Mouse (Mus musculus) large intestine, adult 2 months (tissue): Measurements from ENCODE around the gene 1700001C19Rik. TPM values are rescaled to one million over a fixed set of nuclear protein-coding genes. Genes with fewer than 3 reads are reported as not detected.

Experiments
- DNase-seq: peaks from one replicate; pipeline ENCODE4 v3.0.0-alpha.2; 2012; ENCODE audit warnings: low read depth, low spot score
- WGBS: fragments of 180-500 bp; shearing (Covaris S2); methylation state at CpG from one replicate; pipeline ENCODE4 v1.1.7; 2018; 5-methylcytosine and 5-hydroxymethylcytosine counted together
- polyA plus RNA-seq: library from polyadenylated mRNA; depleted of rRNA; stranded (reverse); fragments of >200 nt; gene quantifications from 2 replicates; pipeline ENCODE4 v1.2.3, GENCODE M21; 2012; rRNA removed

1700001C19Rik gene
- polyA plus RNA-seq: 0.19 and 0.51 TPM in 2 replicates

DNA sequence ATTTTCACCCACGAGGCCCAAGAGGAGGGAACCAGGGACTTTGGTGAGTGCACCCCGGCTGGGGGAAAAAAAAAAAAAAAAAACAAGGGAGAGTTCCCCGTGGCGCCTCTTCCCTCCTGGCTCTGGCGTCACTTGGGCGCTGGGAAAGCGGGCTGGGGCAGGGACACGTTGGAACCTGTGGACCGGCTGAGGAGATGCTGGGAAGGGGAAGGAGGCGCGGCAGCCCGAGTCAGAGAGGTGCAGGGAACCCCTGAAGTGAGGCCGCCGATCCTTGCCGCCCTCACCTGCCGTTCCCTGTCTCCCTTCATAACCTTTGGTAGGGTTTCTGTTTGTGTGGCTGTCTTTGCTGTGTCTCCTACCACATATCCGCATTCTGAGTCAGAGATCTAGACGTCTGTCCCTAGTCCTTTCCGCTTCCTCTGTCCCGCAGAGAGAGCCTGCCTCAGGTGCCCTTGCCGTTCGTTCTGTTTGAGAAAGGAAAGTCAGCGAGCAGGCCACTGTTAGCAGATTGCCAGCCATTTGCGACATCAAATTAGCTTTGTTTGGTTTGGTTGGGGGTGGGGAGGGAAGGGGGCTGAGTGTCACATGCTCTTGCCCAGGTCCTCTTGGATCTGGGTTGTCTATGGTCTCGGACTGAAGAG lies at the start of gene 1700001C19Rik:
1700001C19Rik (minus strand) TSS at position 470 of the 641 bp plus-strand sequence.
- 6% methylated on average over 25 of the region's 25 CpGs for WGBS
- no peak for DNase-seq

DNA sequence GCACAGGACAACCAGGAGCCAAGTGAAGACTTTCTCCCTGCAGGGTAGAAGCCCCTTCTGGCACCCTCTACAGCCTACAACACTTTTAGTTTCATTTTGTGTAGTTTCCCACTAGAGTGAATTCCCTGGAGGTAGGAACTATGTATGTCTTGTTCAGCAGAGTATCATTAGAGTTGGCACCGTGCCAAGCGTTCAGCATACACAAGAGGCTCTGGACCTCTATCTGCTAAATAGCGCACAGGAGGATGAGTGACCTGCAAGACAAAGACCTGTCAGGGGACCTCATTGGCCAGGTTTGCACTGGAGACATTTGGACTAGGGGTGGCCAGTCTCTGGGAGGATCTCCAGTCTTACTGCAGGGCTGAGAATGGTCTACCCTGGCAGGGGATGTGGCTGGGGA lies 48.6 kb upstream of the 1700001C19Rik start:
- WGBS: 25% methylated on average over 3 of the region's 3 CpGs
- DNase-seq: no peak

DNA sequence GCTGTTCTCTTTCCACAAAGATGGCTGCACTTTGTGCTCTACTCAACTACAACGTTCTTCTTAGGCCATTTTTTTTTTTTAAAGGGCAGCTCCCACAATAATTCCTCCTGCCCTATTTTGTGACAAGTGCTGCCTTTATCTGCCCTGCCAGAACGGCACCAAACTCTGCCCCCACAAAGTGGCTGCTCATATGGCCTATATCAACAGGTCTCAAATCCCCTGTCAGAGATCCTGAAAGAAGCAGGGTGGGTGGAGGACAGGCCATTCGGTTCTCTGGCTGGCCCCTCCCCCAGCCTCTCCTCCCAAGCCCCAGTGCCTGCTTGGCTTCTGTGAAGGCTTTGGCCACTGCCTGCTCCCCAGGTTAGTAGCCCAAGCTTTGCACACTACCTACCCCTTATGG lies 47.8 kb upstream of the 1700001C19Rik start:
- no peak for DNase-seq
- 2% methylated on average over 3 of the region's 3 CpGs for WGBS

DNA sequence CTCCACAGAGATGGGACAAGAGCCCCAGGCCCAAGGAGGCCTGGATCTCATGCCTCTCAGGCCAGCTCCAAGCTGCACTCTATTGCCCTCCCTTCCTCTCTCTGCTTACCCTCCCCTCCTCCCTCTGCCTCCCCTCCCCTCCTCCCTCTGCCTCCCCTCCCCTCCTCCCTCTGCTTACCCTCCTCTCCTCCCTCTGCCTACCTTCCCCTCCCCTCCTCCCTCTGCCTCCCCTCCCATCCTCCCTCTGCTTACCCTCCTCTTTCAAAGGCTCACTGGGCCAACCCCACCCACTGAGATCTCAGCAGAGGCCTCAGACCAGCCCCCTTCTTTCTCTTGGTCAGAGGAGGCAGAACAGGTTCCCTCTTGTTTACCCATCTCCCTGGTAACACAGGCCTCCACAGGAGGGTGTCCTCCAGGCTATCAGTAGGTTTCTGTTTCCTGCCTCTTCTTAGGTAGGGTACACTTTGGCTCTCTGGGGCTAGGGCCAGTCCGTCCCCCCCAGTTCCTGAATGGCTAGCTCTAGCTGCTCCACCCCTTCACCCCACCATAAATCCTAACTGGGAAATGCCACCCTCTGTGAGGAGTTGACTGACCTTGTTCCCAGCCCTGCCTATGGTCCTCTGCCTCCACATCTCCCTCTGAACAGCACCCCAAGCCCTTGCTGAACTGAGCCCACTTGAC lies 47.2 kb upstream of the 1700001C19Rik start:
- no peak for DNase-seq
- 9% methylated on average over 1 of the region's 1 CpGs for WGBS

DNA sequence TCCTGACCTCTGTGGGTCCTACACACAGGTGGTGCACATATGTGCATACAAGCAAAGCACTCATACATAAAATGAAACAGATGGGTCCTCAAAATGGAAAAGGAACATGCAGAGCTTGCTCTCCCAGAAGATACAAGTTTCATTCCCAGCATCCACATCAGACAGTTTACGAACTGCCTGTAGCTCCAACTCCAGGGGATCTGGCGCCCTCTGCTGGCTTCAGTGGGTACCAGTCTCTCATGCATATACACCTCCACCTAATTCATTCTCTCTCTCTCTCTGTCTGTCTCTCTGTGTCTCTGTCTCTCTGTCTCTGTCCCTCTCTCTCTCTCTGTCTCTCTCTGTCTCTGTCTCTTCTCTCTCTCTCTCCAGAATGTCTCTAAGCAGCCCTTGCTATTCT lies 45.2 kb upstream of the 1700001C19Rik start:
- DNase-seq: no peak
- WGBS: 30% methylated on average over 2 of the region's 2 CpGs

DNA sequence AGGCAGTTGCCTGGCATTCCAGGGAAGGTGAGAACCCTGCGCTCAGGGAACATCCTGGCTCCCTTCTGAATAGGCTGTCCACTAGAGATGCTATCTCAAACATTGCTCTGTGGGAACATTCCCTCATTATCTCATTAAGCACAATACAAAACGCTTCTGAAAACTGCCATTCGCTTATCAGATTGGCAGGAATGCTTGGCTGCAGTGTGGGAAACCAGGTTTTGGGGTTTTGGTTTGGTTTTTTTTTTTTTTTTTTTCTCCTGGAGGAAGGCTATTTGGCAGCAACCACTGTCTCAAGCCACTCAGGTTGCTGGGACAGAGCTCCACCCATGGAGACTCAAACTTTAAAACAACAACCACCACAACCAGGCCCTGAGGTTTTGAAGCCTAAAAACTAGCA lies 42.7 kb upstream of the 1700001C19Rik start:
- DNase-seq: no peak
- WGBS: 59% methylated on average over 3 of the region's 3 CpGs

DNA sequence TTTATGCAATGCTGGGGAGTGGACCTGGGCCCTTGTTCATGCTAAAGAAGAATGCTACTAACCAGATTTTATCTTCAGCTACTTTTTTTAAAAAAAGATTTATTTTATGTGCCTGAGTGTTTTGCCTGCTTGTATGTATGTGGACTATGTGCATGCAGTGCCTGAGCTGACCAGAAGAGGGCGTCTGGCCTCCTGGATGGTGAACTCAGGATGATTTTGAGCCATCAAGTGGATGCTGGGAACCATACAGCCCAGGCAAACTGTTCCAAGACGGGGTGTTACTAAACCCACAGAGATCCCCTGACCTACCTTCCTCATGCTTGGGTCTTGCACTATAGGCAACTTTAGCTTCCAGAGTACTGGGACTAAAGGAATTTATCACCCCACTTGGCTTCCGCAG lies 38.5 kb upstream of the 1700001C19Rik start:
- WGBS: 60% methylated on average over 3 of the region's 3 CpGs
- no peak for DNase-seq

DNA sequence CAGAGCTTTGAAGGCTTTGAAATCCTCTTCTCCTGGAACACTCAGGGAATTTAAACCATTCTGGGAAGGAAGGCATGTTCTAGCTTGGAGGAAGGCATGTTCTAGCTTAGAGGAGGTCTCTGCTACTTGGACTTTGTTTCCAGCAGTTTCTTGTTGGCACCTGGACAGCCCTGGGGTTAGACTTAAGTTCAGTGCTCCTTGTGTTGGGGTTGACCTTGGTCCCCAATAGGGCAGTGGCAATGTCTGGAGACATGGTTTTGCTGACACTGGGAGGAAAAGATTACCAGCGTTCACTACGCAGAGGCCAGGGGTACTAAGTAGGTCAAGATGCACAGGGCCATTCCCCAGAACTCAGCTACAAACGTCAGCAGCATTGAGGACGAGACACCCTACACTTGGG lies 38.0 kb upstream of the 1700001C19Rik start:
- no peak for DNase-seq
- 74% methylated on average over 4 of the region's 4 CpGs for WGBS

DNA sequence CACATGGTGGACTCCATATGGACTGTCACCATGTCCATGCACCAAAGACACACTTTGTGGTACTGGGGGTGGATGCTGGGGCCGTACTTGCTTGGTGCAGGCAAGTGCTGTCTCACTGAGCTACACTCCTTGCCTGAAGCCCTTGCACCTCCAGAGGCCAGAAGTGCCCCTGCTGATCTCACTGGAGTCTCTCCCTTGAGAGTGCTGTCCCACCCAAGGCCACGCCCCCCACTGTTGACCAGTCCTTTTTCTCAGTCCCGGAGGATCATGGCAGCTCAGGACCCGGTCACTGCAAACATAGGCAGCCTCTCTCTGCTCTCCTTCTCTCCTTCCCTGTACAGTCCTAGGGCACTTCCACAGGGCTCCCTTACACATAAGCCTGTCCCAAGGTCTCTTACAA lies 37.1 kb upstream of the 1700001C19Rik start:
- DNase-seq: no peak

DNA sequence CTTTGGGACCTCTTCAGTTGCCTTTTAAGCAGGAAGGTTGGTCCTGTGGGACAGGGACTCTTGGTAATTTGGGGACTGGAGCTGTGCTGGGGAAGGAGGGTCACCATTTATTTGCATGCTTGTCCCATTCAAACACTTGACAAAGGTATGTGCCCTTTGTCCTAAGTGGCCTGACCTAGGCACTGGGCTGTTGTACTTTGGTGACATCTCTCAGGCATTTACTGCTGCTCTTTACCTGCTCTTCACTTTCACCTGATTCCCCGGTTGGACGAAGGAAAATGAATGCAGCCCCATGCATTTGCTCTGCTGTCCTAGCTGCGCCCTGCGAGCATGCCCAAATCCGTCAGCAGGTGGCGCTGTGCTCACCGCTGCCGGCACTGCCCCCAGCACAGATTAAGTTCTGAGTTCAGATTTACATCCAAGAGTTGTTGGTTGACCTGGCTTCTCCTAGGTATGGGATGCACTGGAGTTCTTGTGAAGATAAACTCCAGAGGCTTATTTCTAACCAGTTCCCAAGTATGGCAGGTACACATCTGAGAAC lies 36.3 kb upstream of the 1700001C19Rik start:
- no peak for DNase-seq

More for the DNA sequence above, 37.1 kb upstream of the 1700001C19Rik start:
- 52% methylated on average over 4 of the region's 4 CpGs for WGBS

DNA sequence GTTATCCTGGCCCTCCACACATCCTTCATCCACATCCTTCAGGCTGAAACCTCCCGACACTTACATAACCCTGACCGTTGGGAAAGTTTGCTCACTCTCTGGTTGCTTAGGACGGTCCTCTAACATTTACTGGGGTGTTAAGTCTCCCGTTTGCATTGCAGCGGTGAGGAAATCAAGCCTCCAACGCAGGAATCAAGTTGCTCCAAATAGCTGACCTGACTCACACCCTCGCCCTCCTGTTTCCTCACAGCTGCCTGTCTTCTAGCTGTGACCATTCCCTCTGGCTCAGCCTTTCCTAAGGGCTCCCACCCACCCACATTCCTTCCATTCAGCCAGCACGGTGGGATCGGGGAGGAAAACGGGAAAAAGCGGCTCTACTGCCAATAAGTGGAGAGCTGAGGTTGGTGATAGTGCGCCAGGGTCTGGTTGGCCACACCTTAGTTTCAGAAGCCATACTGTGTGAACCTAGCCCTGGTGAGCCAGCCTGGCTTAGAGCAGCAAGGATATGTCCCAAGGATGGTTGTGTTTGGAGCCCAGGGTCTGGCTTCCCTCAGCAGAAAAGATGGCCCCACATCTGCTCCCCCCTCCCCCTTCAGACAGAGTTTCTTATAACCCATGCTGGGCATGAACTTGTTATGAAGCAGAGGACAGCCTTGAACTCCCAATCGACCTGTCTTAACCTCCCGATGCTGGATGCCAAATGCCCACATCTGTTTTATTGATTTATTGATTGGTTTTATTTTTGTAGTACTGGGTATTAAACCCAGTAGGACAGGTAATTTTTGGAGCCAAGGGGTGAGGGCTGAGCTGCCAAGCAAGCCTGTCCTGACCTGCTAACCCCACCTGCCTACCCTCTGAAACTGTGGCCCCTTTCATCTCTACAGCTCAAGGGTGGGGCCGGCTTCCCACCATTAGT lies 35.5 kb upstream of the 1700001C19Rik start:
- no peak for DNase-seq
- WGBS: 51% methylated on average over 15 of the region's 15 CpGs

More for the DNA sequence above, 36.3 kb upstream of the 1700001C19Rik start:
- 11% methylated on average over 8 of the region's 8 CpGs for WGBS

DNA sequence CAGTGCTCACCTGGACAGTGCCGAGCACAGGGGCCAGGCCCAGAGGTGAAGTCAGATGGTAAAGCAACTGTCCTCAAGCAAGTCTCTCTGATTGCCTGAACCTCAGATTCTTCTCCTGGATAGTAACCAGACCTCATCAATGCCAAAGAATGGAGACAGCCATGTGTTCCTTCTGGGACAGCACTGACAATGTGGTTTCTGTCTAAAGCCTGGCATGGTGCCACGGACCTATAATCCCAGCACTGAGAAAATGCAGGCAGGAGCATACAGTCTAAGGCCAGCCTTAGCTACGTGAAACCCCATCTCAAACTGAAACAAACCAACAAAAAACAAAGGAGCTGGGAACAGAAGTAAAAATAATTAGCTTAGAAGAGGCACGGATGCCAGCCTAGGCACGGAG lies 33.5 kb upstream of the 1700001C19Rik start:
- no peak for DNase-seq
- WGBS: 46% methylated on average over 5 of the region's 5 CpGs

DNA sequence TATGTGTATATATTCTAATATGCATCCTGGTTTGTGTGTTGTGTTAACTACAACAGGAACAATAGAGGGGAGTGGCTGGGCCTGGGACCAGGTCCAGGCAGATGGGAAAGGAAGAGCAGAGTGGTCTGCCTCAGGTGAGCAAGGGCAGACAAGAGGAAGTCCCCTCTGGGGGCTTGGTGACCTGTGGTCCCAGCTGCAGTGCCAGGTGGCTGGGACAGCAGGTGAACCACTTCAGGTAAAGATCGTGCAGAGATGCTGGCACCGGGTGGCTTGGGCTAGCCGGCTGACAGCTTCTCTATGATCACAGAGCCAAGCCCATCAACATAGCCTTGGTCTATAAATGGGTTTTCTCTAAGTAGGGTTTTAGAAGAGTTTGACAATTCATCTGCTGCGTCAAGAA lies 32.9 kb upstream of the 1700001C19Rik start:
- no peak for DNase-seq
- 42% methylated on average over 4 of the region's 4 CpGs for WGBS

DNA sequence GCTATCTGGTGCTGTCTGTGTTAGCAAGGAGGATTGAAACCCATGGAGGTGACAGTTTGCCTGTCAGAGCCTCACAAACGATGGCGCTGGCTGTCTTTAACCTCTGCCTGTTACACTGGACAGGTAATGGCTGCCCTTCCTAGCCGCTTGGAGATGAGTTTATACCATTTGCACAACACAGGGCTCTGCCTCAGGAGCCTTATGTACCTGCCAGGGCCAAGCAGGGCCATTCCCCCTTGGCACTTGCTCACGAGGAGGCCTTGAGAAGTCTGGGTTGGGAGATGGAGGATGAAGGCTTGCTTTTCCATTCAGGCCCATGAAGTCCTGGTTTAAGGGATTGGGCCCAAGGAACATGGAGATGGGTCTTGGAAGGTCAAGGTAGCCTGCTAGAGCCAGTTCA lies 32.5 kb upstream of the 1700001C19Rik start:
- WGBS: 87% methylated on average over 4 of the region's 4 CpGs

DNA sequence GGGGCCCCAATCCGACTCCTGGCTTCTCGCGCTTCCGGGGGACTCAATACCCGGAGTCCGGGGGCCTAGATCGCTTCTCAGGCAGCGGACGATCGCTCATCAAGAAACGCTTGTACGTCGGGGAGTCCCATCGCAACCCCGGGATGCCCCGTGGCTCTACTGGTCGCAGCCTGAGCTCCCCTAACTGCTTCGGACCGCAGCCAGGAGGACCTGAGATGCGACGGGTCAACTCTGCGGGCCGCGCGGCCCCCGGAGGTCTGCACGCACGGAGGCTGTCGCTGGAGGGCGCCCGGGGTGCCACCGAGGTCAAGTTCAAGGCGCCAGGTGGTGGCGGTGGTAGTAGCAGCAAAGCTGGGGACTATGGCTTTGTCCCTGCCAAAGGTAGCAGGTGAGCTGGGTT lies 31.3 kb upstream of the 1700001C19Rik start:
- DNase-seq: no peak

More for the DNA sequence above, 32.5 kb upstream of the 1700001C19Rik start:
- no peak for DNase-seq

DNA sequence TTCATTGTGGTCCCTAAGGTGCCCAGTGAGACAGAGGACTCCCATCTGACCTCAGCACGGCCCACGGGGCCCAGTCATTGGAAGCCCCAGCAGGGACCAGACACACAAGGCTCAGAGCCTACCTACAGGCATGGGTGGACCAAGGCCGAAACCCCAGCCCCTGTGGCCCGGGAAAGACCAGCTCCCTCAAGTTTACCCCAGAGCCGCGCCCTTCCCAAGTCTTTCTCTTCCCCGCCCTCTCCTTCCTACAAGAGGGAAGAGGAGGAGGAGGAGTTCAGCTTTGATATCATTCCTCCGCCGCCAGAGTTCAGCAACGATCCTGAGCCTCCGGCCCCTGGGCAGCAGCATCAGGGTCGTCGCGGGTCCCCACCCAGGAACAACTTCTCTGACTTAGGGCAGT lies 30.9 kb upstream of the 1700001C19Rik start:
- 61% methylated on average over 14 of the region's 14 CpGs for WGBS
- DNase-seq: no peak

More for the DNA sequence above, 31.3 kb upstream of the 1700001C19Rik start:
- WGBS: 72% methylated on average over 34 of the region's 34 CpGs

DNA sequence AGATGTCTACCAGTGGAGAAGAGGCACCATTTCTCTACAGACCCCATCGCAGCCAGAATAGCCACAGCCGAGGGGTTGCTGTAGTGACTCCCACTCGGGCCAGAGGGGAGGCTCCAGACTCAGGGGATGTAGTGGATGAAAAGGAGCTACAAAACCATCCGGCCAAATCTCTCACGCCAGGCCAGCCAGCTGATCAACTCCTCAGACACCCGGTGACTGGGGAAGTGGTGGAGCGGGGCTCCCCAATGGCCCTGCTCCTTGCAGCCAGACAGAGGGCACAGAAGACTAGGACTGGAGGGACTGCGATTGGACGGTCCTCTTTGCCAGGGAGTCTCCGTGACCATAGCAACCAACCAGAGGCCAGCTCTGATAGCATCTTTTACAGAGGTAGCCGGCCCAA lies 30.5 kb upstream of the 1700001C19Rik start:
- DNase-seq: no peak
- WGBS: 91% methylated on average over 11 of the region's 11 CpGs

DNA sequence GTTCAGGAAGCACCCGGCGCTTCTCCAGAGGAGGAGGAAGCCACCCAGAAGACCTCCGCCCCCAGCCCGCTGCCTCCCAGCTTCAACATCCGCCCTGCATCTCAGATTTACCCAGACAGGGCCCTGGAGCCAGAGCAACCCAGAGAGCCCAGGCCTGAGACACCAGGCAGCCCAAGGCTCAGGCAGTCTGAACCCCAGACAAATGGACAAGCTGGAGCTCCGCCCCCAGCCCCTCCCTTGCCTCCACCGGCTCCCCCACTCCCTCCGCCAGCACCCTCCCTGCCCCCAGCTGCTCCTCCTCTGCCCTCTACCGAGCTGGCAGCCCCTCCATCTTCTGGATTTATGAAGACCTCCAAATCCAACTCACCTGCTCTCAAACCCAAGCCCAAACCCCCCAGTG lies 29.1 kb upstream of the 1700001C19Rik start:
- DNase-seq: no peak
- WGBS: 70% methylated on average over 9 of the region's 9 CpGs

DNA sequence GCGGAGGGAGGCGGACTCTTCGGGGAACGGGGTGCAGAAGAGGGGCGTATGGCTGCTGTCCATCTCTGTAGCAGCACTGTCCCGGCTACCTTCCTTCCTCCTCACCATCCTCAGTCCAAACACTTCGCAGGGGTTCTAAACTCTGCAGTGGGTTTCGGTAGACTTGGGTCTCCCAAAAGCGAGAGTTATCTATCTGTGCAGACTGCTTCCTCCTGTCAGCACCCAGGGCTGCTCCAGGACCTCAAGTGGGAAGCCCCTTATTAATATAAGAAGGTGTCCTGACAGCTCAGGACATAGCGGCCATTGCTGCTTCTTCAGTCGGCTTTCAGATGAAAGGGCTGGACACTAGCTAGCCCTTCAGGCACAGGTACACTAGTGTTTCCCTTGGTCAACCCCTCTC lies 27.8 kb upstream of the 1700001C19Rik start:
- WGBS: 87% methylated on average over 11 of the region's 11 CpGs

More for the DNA sequence above, 27.8 kb upstream of the 1700001C19Rik start:
- DNase-seq: no peak
